Comparison of ENCODE assay signal across 11 mouse cellular contexts in genomic region chr3:121584736-121585151, GRCm38 (mm10). TPM values are rescaled to one million over a fixed set of nuclear protein-coding genes. Genes with fewer than 3 reads are reported as not detected.
A peak's percentile ranks its signal among the peaks of the same experiment; 100 is the strongest.
DNase-seq lines count a peak whose midpoint lies in the region; ATAC-seq lines count a peak whose summit lies in the region.
"Had no signal": no experiment of that assay in that cellular context is flagged by ENCODE, and none has a peak within 500 bp of the region (broad histone marks: within the 10 kb centered on the region; RNA-seq: fewer than 3 reads in every experiment).

No protein-coding gene starts in this region.

- no peak overlapping the region for H3K9ac ChIP-seq in intestine, embryonic 15.5 days
- no peak overlapping the region for H3K9ac ChIP-seq in stomach, embryonic 16.5 days (ENCODE audit: low read length)
- H3K9ac ChIP-seq in hindbrain, embryonic 13.5 days = no peak overlapping the region
- H3K9ac ChIP-seq in forebrain, embryonic 15.5 days (replicated peaks) = no peak overlapping the region
- H3K9ac ChIP-seq: liver, embryonic 15.5 days had no signal

- WGBS in intestine, embryonic 15.5 days = 47% methylated on average over 5 of the region's 5 CpGs
- 32% methylated on average over 5 of the region's 5 CpGs for WGBS in stomach, embryonic 16.5 days
- 91% methylated on average over 5 of the region's 5 CpGs for WGBS in hindbrain, embryonic 13.5 days
- WGBS in forebrain, embryonic 15.5 days = 87% methylated on average over 5 of the region's 5 CpGs

- intact Hi-C loops in left cerebral cortex, postnatal 4 days (cut with DNase I) = no loop called here

- peak; percentile 65 for ATAC-seq in intestine, embryonic 15.5 days
- peak; percentile 50; the same call in 1 of the 2 replicates for ATAC-seq in stomach, embryonic 16.5 days (ENCODE audit: insufficient read depth, low FRiP score)
- ATAC-seq in hindbrain, embryonic 13.5 days (ENCODE audit: low FRiP score) = no peak
- ATAC-seq in forebrain, embryonic 15.5 days (replicated peaks) = no peak

- no peaks in the 10 kb centered on the region for H3K36me3 ChIP-seq in intestine, embryonic 15.5 days
- no peaks in the 10 kb centered on the region for H3K36me3 ChIP-seq in stomach, embryonic 16.5 days (ENCODE audit: control insufficient read depth, insufficient read depth, low read length)
- H3K36me3 ChIP-seq in hindbrain, embryonic 13.5 days = no peaks in the 10 kb centered on the region
- no peaks in the 10 kb centered on the region for H3K36me3 ChIP-seq in forebrain, embryonic 15.5 days
- H3K36me3 ChIP-seq: G1E; liver, embryonic 15.5 days had no signal

- H3K9me3 ChIP-seq in intestine, embryonic 15.5 days = no peaks in the 10 kb centered on the region
- no peaks in the 10 kb centered on the region for H3K9me3 ChIP-seq in stomach, embryonic 16.5 days (replicated peaks; ENCODE audit: control insufficient read depth, low read length)
- no peaks in the 10 kb centered on the region for H3K9me3 ChIP-seq in hindbrain, embryonic 13.5 days
- H3K9me3 ChIP-seq in forebrain, embryonic 15.5 days = no peaks in the 10 kb centered on the region
- H3K9me3 ChIP-seq: G1E; liver, embryonic 15.5 days had no signal

- H3K4me2 ChIP-seq in intestine, embryonic 15.5 days (replicated peaks) = no peak overlapping the region
- no peak overlapping the region for H3K4me2 ChIP-seq in stomach, embryonic 16.5 days (ENCODE audit: low read depth, low read length)
- H3K4me2 ChIP-seq in hindbrain, embryonic 13.5 days = no peak overlapping the region
- H3K4me2 ChIP-seq in forebrain, embryonic 15.5 days (replicated peaks) = no peak overlapping the region
- H3K4me2 ChIP-seq: liver, embryonic 15.5 days had no signal

- no peaks in the 10 kb centered on the region for H3K27me3 ChIP-seq in intestine, embryonic 15.5 days (replicated peaks)
- H3K27me3 ChIP-seq in stomach, embryonic 16.5 days (ENCODE audit: control insufficient read depth, insufficient read depth, low read length) = no peaks in the 10 kb centered on the region
- no peaks in the 10 kb centered on the region for H3K27me3 ChIP-seq in hindbrain, embryonic 13.5 days
- no peaks in the 10 kb centered on the region for H3K27me3 ChIP-seq in forebrain, embryonic 15.5 days
- H3K27me3 ChIP-seq: liver, embryonic 15.5 days had no signal

- no peak overlapping the region for H3K4me3 ChIP-seq in intestine, embryonic 15.5 days (replicated peaks)
- no peak overlapping the region for H3K4me3 ChIP-seq in stomach, embryonic 16.5 days (replicated peaks; ENCODE audit: low read length)
- no peak overlapping the region for H3K4me3 ChIP-seq in hindbrain, embryonic 13.5 days
- no peak overlapping the region for H3K4me3 ChIP-seq in forebrain, embryonic 15.5 days
- H3K4me3 ChIP-seq: liver, embryonic 15.5 days had no signal

- H3K27ac ChIP-seq in intestine, embryonic 15.5 days = peak overlapping the region; percentile 63
- peak overlapping the region; percentile 53 for H3K27ac ChIP-seq in stomach, embryonic 16.5 days (ENCODE audit: low read length)
- H3K27ac ChIP-seq in hindbrain, embryonic 13.5 days = no peak overlapping the region
- no peak overlapping the region for H3K27ac ChIP-seq in forebrain, embryonic 15.5 days (replicated peaks)
- H3K27ac ChIP-seq: liver, embryonic 15.5 days had no signal

- H3K4me1 ChIP-seq in intestine, embryonic 15.5 days (replicated peaks) = peaks cover 11% of the 10 kb centered on the region; the same call in 1 of the 2 replicates
- H3K4me1 ChIP-seq in stomach, embryonic 16.5 days (ENCODE audit: control insufficient read depth, insufficient read depth, low read length) = peaks cover 15% of the 10 kb centered on the region
- peaks cover 13% of the 10 kb centered on the region; the same call in 1 of the 2 replicates for H3K4me1 ChIP-seq in hindbrain, embryonic 13.5 days (replicated peaks)
- H3K4me1 ChIP-seq in forebrain, embryonic 15.5 days = no peaks in the 10 kb centered on the region
- H3K4me1 ChIP-seq: liver, embryonic 15.5 days had no signal

- DNase-seq in left cerebral cortex, adult 18-20 months (ENCODE audit: low spot score in 2 of 2) = peak; percentile 15 to 40
- no peak for DNase-seq in left cerebral cortex, postnatal 4 days
- peak; percentile 75 for DNase-seq in adrenal gland, postnatal 14 days
- no peak for DNase-seq in layer of hippocampus, adult 8-10 months (ENCODE audit: low spot score in 2 of 2)
- DNase-seq: cerebellum, adult 2 months had no signal

RNA-seq across cellular contexts. Expression of gene Slc44a3, which starts 52.5 kb away (rescaled TPM):
- total RNA-seq in left cerebral cortex, adult 18-20 months (2021) = not detected
- total RNA-seq in left cerebral cortex, postnatal 4 days (2021) = under 1 TPM in 1 of 2 experiments, not detected in 1; 0.18 TPM
- 14.6 TPM in 2 replicates for total RNA-seq in adrenal gland, postnatal 14 days (2021)
- polyA plus RNA-seq in intestine, embryonic 15.5 days (2015; fragmentation: Nextera tagmentation; extraction: Ambion mirVana) = 42.5 and 45.3 TPM in 2 replicates
- polyA plus RNA-seq in stomach, embryonic 16.5 days (2015; fragmentation: Nextera tagmentation; extraction: Ambion mirVana) = 41.5 and 49.4 TPM in 2 replicates
- under 1 TPM in 2 of 4 experiments, not detected in 2; 0.27 to 0.72 TPM for total RNA-seq in layer of hippocampus, adult 8-10 months (2022)
- polyA plus RNA-seq in hindbrain, embryonic 13.5 days (2015; fragmentation: Nextera tagmentation; extraction: Ambion mirVana) = 0.78 and 1.3 TPM in 2 replicates
- 0.75 and 1.1 TPM in 2 replicates for polyA plus RNA-seq in forebrain, embryonic 15.5 days (2015; fragmentation: Nextera tagmentation; extraction: Ambion mirVana)
- polyA plus RNA-seq: G1E had no signal

Comparison
In these comparisons a context has a peak if more than half of its experiments do, and no peak if none do; other contexts are left out.
1. DNase-seq: peak in left cerebral cortex, adult 18-20 months (2 of 2) and adrenal gland, postnatal 14 days (single experiment); none in left cerebral cortex, postnatal 4 days (single experiment) and layer of hippocampus, adult 8-10 months (0 of 2).
2. ATAC-seq: peak in intestine, embryonic 15.5 days (single experiment) and stomach, embryonic 16.5 days (single experiment); none in hindbrain, embryonic 13.5 days (single experiment) and forebrain, embryonic 15.5 days (single experiment).
3. H3K27ac ChIP-seq: peak in intestine, embryonic 15.5 days (single experiment) and stomach, embryonic 16.5 days (single experiment); none in hindbrain, embryonic 13.5 days (single experiment) and forebrain, embryonic 15.5 days (single experiment).